Mouse (Mus musculus) adrenal gland, adult 8-10 months (tissue): ENCODE measurements around the gene Myt1l. TPM values are rescaled to one million over a fixed set of nuclear protein-coding genes. Genes with fewer than 3 reads are reported as not detected.

ENCODE experiments used
- DNase-seq: peaks from one replicate; pipeline ENCODE4 v3.0.0; 2022
- total RNA-seq, 4 experiments: library from RNA; stranded (reverse); gene quantifications; 2 replicates each; pipeline ENCODE4 v1.2.4; 2022

Gene Myt1l
- total RNA-seq, 4 experiments from 2014 or later = 3.1 to 5.1 (median 4.0) TPM

- DNase-seq = no peak
Measured at GRCm38 (mm10) chr12:29740346-29741025, 212.3 kb downstream of the Myt1l start.

GRCm38 (mm10) chr12:29741181-29741580 lies 213.0 kb downstream of the Myt1l start:
- no peak for DNase-seq

- DNase-seq = no peak
Measured at GRCm38 (mm10) chr12:29750604-29751128, 222.5 kb downstream of the Myt1l start.

GRCm38 (mm10) chr12:29755086-29755871 lies 227.1 kb downstream of the Myt1l start:
- DNase-seq = no peak

- DNase-seq = no peak
Measured at GRCm38 (mm10) chr12:29755872-29756265, 227.7 kb downstream of the Myt1l start.

- no peak for DNase-seq
Measured at GRCm38 (mm10) chr12:29760611-29761010, 232.4 kb downstream of the Myt1l start.

GRCm38 (mm10) chr12:29766158-29766557 lies 238.0 kb downstream of the Myt1l start:
- DNase-seq = no peak

GRCm38 (mm10) chr12:29771791-29772190 lies 243.6 kb downstream of the Myt1l start:
- no peak for DNase-seq

GRCm38 (mm10) chr12:29772401-29772800 lies 244.2 kb downstream of the Myt1l start:
- DNase-seq = no peak

GRCm38 (mm10) chr12:29778901-29779300 lies 250.7 kb downstream of the Myt1l start:
- no peak for DNase-seq

- DNase-seq = peak; percentile 9
Measured at GRCm38 (mm10) chr12:29789319-29790050, 261.3 kb downstream of the Myt1l start.

- DNase-seq = no peak
Measured at GRCm38 (mm10) chr12:29790051-29790386, 261.8 kb downstream of the Myt1l start.

GRCm38 (mm10) chr12:29792998-29793397 lies 264.8 kb downstream of the Myt1l start:
- DNase-seq = no peak

GRCm38 (mm10) chr12:29795107-29795673 lies 267.0 kb downstream of the Myt1l start:
- DNase-seq = no peak

GRCm38 (mm10) chr12:29798595-29799391 lies 270.6 kb downstream of the Myt1l start:
- no peak for DNase-seq

GRCm38 (mm10) chr12:29806415-29806814 lies 278.2 kb downstream of the Myt1l start:
- DNase-seq = no peak

GRCm38 (mm10) chr12:29809569-29810185 lies 281.5 kb downstream of the Myt1l start:
- DNase-seq = no peak

- no peak for DNase-seq
Measured at GRCm38 (mm10) chr12:29815466-29815865, 287.3 kb downstream of the Myt1l start.

- no peak for DNase-seq
Measured at GRCm38 (mm10) chr12:29816130-29816529, 287.9 kb downstream of the Myt1l start.

GRCm38 (mm10) chr12:29816761-29817160 lies 288.6 kb downstream of the Myt1l start:
- no peak for DNase-seq

- no peak for DNase-seq
Measured at GRCm38 (mm10) chr12:29822216-29822615, 294.0 kb downstream of the Myt1l start.
